Mouse (Mus musculus) heart, adult 2 months (tissue): ENCODE results near the gene Usp49.

Source experiments
- CTCF ChIP-seq: fragments of 200-600 bp; IDR thresholded peaks from 2 replicates; pipeline ENCODE4 v1.8.1; 2022; ENCODE audit warnings: antibody characterized with exemption, mild to moderate bottlenecking, moderate library complexity
- EP300 ChIP-seq: fragments of 200-500 bp; IDR thresholded peaks from 2 replicates; pipeline ENCODE4 v1.6.1; 2011; ENCODE audit warnings: low read depth, low read length, control low read depth; ENCODE audit not compliant: insufficient read depth
- POLR2A ChIP-seq: fragments of 200-500 bp; IDR thresholded peaks from 2 replicates; pipeline ENCODE4 v1.6.1; 2011; ENCODE audit warnings: mild to moderate bottlenecking, low read depth, low read length, control low read depth; ENCODE audit not compliant: insufficient read depth

- TF ChIP-seq EP300 (no peak), CTCF (no peak), POLR2A (no peak)
These were observed 29.1 kb upstream of the Usp49 start for GRCm38 (mm10) chr17:47601389-47601755.
